Mouse (Mus musculus) liver, adult 2 months (tissue): ENCODE data around the gene 6430531B16Rik.

Experiments
- CTCF ChIP-seq: fragments of 200-500 bp; IDR thresholded peaks from 2 replicates; pipeline ENCODE4 v1.5.1; 2011; ENCODE audit warnings: low read depth, low read length, control low read depth
- POLR2A ChIP-seq: fragments of 200-500 bp; IDR thresholded peaks from 2 replicates; pipeline ENCODE4 v1.6.1; 2011; ENCODE audit warnings: low read length, control low read depth; ENCODE audit not compliant: insufficient read depth; ENCODE audit errors: extremely low read depth

DNA sequence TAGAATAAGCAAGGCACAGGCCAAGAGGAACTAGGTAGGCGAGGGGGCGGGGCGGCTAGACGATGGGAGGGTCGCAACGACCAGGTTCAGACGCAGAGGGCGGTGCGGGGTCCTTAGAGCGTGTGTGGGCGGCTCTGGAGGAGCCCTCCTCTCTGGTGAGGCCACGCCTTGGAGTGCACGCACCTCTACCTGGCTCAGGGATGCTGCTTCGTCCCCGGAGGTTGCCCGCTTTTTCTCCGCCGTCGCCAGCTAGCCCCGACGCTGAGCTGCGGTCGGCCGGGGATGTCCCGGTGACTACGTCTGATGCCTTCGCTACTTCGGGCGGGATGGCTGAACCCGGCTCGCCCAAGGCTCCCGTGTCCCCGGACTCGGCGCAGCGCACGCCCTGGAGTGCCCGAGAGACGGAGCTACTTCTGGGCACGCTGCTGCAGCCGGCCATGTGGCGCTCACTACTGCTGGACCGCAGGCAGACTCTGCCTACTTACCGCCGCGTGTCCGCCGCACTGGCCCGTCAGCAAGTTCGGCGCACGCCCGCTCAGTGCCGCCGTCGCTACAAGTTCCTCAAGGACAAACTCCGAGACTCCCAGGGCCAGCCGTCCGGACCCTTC, 34.8 kb downstream of the 6430531B16Rik start, which contains the start of gene Utf1:
- TF ChIP-seq CTCF (no peak), POLR2A (no peak)
